Mouse (Mus musculus): ENCODE results near the gene Commd1. TPM values are rescaled to one million over a fixed set of nuclear protein-coding genes. Genes with fewer than 3 reads are reported as not detected.
A peak's percentile ranks its signal among the peaks of the same experiment; 100 is the strongest.

Gene Commd1
- polyA plus RNA-seq (2015; fragmentation: Nextera tagmentation; extraction: Ambion mirVana) = 217 and 233 TPM in 2 replicates

GRCm38 (mm10) chr11:22981984-22982757 is at the start of gene Commd1, which contains the start of gene Gm28048:
TSS of gene Commd1 (minus strand) at chr11:22982382.
TSS of gene Gm28048 (minus strand) at chr11:22982090.
- Histone ChIP-seq H3K9me3 (ENCODE audit: low read length) (no peaks in the 10 kb centered on the region), H3K4me1 (ENCODE audit: insufficient read depth, low read depth, low read length) (peaks cover 4% of the 10 kb centered on the region), H3K4me2 (replicated peaks; ENCODE audit: low read depth, low read length) (peak within 1 kb of the TSS; percentile 68), H3K36me3 (ENCODE audit: insufficient read depth, low read length) (no peaks in the 10 kb centered on the region), H3K27me3 (replicated peaks; ENCODE audit: insufficient read depth, low read length) (no peaks in the 10 kb centered on the region), H3K4me3 (ENCODE audit: low read depth, low read length) (peak within 1 kb of the TSS; percentile 70), H3K27ac (ENCODE audit: low read length) (peak within 1 kb of the TSS; percentile 92), H3K9ac (replicated peaks; ENCODE audit: low read depth) (peak within 1 kb of the TSS; percentile 68)
- TF ChIP-seq EP300 (IDR thresholded peaks at IDR 0.05) (no peak), CTCF (IDR thresholded peaks at IDR 0.05) (peak; percentile 79)
- DNase-seq (ENCODE audit: low spot score) = peak; percentile 96
- WGBS = 2% methylated on average over 38 of the region's 42 CpGs
- ATAC-seq = peak; percentile 94

- ATAC-seq (no peak), DNase-seq (ENCODE audit: low spot score) (no peak)
- no peaks in the 10 kb centered on the region for H3K36me3 ChIP-seq (ENCODE audit: insufficient read depth, low read length)
- no peaks in the 10 kb centered on the region for H3K27me3 ChIP-seq (replicated peaks; ENCODE audit: insufficient read depth, low read length)
- 72% methylated on average over 6 of the region's 6 CpGs for WGBS
- H3K9ac ChIP-seq (replicated peaks; ENCODE audit: low read depth) = no peak overlapping the region
- no peak overlapping the region for H3K4me2 ChIP-seq (replicated peaks; ENCODE audit: low read depth, low read length)
- H3K27ac ChIP-seq (ENCODE audit: low read length) = no peak overlapping the region
- H3K9me3 ChIP-seq (ENCODE audit: low read length) = no peaks in the 10 kb centered on the region
- H3K4me3 ChIP-seq (ENCODE audit: low read depth, low read length) = no peak overlapping the region
- H3K4me1 ChIP-seq (ENCODE audit: insufficient read depth, low read depth, low read length) = no peaks in the 10 kb centered on the region
- no peak for TF ChIP-seq CTCF (IDR thresholded peaks at IDR 0.05)
- TF ChIP-seq EP300 (IDR thresholded peaks at IDR 0.05) = no peak
These were observed 47.2 kb upstream of the Commd1 start for GRCm38 (mm10) chr11:23029399-23029798.

- ATAC-seq (no peak), DNase-seq (ENCODE audit: low spot score) (no peak)
- H3K36me3 ChIP-seq (ENCODE audit: insufficient read depth, low read length) = no peaks in the 10 kb centered on the region
- TF ChIP-seq CTCF (IDR thresholded peaks at IDR 0.05) (no peak), EP300 (IDR thresholded peaks at IDR 0.05) (no peak)
- H3K4me2 ChIP-seq (replicated peaks; ENCODE audit: low read depth, low read length) = no peak overlapping the region
- no peak overlapping the region for H3K9ac ChIP-seq (replicated peaks; ENCODE audit: low read depth)
- 17% methylated on average over 3 of the region's 3 CpGs for WGBS
- H3K27ac ChIP-seq (ENCODE audit: low read length) = no peak overlapping the region
- no peaks in the 10 kb centered on the region for H3K4me1 ChIP-seq (ENCODE audit: insufficient read depth, low read depth, low read length)
- no peaks in the 10 kb centered on the region for H3K27me3 ChIP-seq (replicated peaks; ENCODE audit: insufficient read depth, low read length)
- H3K9me3 ChIP-seq (ENCODE audit: low read length) = no peaks in the 10 kb centered on the region
- no peak overlapping the region for H3K4me3 ChIP-seq (ENCODE audit: low read depth, low read length)
These were observed 46.8 kb upstream of the Commd1 start for GRCm38 (mm10) chr11:23028957-23029356.

- H3K9ac ChIP-seq (replicated peaks; ENCODE audit: low read depth) = no peak overlapping the region
- ATAC-seq (no peak), DNase-seq (ENCODE audit: low spot score) (no peak)
- no peak overlapping the region for H3K4me2 ChIP-seq (replicated peaks; ENCODE audit: low read depth, low read length)
- 72% methylated on average over 3 of the region's 3 CpGs for WGBS
- H3K4me3 ChIP-seq (ENCODE audit: low read depth, low read length) = no peak overlapping the region
- H3K9me3 ChIP-seq (ENCODE audit: low read length) = no peaks in the 10 kb centered on the region
- no peak overlapping the region for H3K27ac ChIP-seq (ENCODE audit: low read length)
- H3K4me1 ChIP-seq (ENCODE audit: insufficient read depth, low read depth, low read length) = no peaks in the 10 kb centered on the region
- TF ChIP-seq EP300 (IDR thresholded peaks at IDR 0.05) (no peak), CTCF (IDR thresholded peaks at IDR 0.05) (no peak)
- H3K36me3 ChIP-seq (ENCODE audit: insufficient read depth, low read length) = no peaks in the 10 kb centered on the region
- no peaks in the 10 kb centered on the region for H3K27me3 ChIP-seq (replicated peaks; ENCODE audit: insufficient read depth, low read length)
These were observed 42.0 kb upstream of the Commd1 start for GRCm38 (mm10) chr11:23024169-23024568.

- Histone ChIP-seq H3K4me2 (replicated peaks; ENCODE audit: low read depth, low read length) (no peak overlapping the region), H3K9me3 (ENCODE audit: low read length) (no peaks in the 10 kb centered on the region), H3K36me3 (ENCODE audit: insufficient read depth, low read length) (no peaks in the 10 kb centered on the region), H3K4me1 (ENCODE audit: insufficient read depth, low read depth, low read length) (no peaks in the 10 kb centered on the region), H3K27ac (ENCODE audit: low read length) (no peak overlapping the region), H3K27me3 (replicated peaks; ENCODE audit: insufficient read depth, low read length) (no peaks in the 10 kb centered on the region), H3K9ac (replicated peaks; ENCODE audit: low read depth) (no peak overlapping the region), H3K4me3 (ENCODE audit: low read depth, low read length) (no peak overlapping the region)
- ATAC-seq = no peak
- WGBS = 94% methylated on average over 2 of the region's 2 CpGs
- TF ChIP-seq EP300 (IDR thresholded peaks at IDR 0.05) = no peak
- TF ChIP-seq CTCF (IDR thresholded peaks at IDR 0.05) = no peak
- no peak for DNase-seq (ENCODE audit: low spot score)
These were observed 41.0 kb upstream of the Commd1 start for GRCm38 (mm10) chr11:23023155-23023554.

- Histone ChIP-seq H3K27me3 (replicated peaks; ENCODE audit: insufficient read depth, low read length) (no peaks in the 10 kb centered on the region), H3K9me3 (ENCODE audit: low read length) (no peaks in the 10 kb centered on the region), H3K27ac (ENCODE audit: low read length) (no peak overlapping the region), H3K4me2 (replicated peaks; ENCODE audit: low read depth, low read length) (no peak overlapping the region), H3K4me1 (ENCODE audit: insufficient read depth, low read depth, low read length) (no peaks in the 10 kb centered on the region), H3K9ac (replicated peaks; ENCODE audit: low read depth) (no peak overlapping the region), H3K36me3 (ENCODE audit: insufficient read depth, low read length) (no peaks in the 10 kb centered on the region), H3K4me3 (ENCODE audit: low read depth, low read length) (no peak overlapping the region)
- 92% methylated on average over 14 of the region's 14 CpGs for WGBS
- no peak for ATAC-seq
- no peak for DNase-seq (ENCODE audit: low spot score)
- no peak for TF ChIP-seq EP300 (IDR thresholded peaks at IDR 0.05)
- TF ChIP-seq CTCF (IDR thresholded peaks at IDR 0.05) = no peak
These were observed 38.7 kb upstream of the Commd1 start for GRCm38 (mm10) chr11:23020841-23021240.

Measured in lung, postnatal 0 days (tissue).